Mouse (Mus musculus) hindbrain, embryonic 10.5 days (tissue): Measurements from ENCODE around the gene Tmem132a. TPM values are rescaled to one million over a fixed set of nuclear protein-coding genes. Genes with fewer than 3 reads are reported as not detected.

Experiments
- DNase-seq: peaks from one replicate; pipeline ENCODE4 v3.0.0-alpha.2; 2017; ENCODE audit warnings: low spot score
- H3K27ac ChIP-seq: fragments of 300-500 bp; sonication (generic); 2 replicates; pipeline ENCODE4 v1.5.1; 2016; ENCODE audit warnings: mild to moderate bottlenecking, moderate library complexity
- H3K27me3 ChIP-seq: fragments of 300-500 bp; sonication (generic); 2 replicates; pipeline ENCODE4 v1.6.1; 2016; ENCODE audit warnings: mild to moderate bottlenecking; ENCODE audit not compliant: poor library complexity, insufficient read depth, severe bottlenecking
- H3K36me3 ChIP-seq: fragments of 300-500 bp; sonication (generic); 2 replicates; pipeline ENCODE4 v1.6.1; 2016; ENCODE audit warnings: mild to moderate bottlenecking, moderate library complexity
- H3K4me1 ChIP-seq: fragments of 300-500 bp; sonication (generic); replicated peaks from 2 replicates; pipeline ENCODE4 v1.6.1; 2016; ENCODE audit warnings: mild to moderate bottlenecking
- H3K4me3 ChIP-seq: fragments of 300-500 bp; sonication (generic); 2 replicates; pipeline ENCODE4 v1.5.1; 2016; ENCODE audit warnings: mild to moderate bottlenecking, moderate library complexity
- H3K9me3 ChIP-seq: fragments of 300-500 bp; sonication (generic); 2 replicates; pipeline ENCODE4 v1.6.1; 2016; ENCODE audit warnings: mild to moderate bottlenecking, moderate library complexity
- WGBS: fragments of 180-500 bp; shearing (Covaris S2); methylation state at CpG from one replicate; pipeline ENCODE4 v1.1.7; 2016; 5-methylcytosine and 5-hydroxymethylcytosine counted together
- polyA plus RNA-seq: library from polyadenylated mRNA; unstranded; fragments of >200 nt; fragmentation: Nextera tagmentation; extraction: Ambion mirVana; gene quantifications from 2 replicates; pipeline ENCODE4 v1.2.1, GENCODE M21; 2016

The Tmem132a gene
- polyA plus RNA-seq, 1 experiment from 2014 or later = 135 TPM

- WGBS = 88% methylated on average over 6 of the region's 6 CpGs
- Histone ChIP-seq H3K36me3 (no peaks in the 10 kb centered on the region), H3K9me3 (no peaks in the 10 kb centered on the region), H3K27ac (no peak overlapping the region), H3K27me3 (no peaks in the 10 kb centered on the region; the same call in 1 of the 2 replicates), H3K4me1 (peaks cover 3% of the 10 kb centered on the region; the same call in 1 of the 2 replicates), H3K4me3 (no peak overlapping the region)
- no peak for DNase-seq
Measured at GRCm38 (mm10) chr19:10815871-10816270, 53.9 kb downstream of the Tmem132a start.

DNA sequence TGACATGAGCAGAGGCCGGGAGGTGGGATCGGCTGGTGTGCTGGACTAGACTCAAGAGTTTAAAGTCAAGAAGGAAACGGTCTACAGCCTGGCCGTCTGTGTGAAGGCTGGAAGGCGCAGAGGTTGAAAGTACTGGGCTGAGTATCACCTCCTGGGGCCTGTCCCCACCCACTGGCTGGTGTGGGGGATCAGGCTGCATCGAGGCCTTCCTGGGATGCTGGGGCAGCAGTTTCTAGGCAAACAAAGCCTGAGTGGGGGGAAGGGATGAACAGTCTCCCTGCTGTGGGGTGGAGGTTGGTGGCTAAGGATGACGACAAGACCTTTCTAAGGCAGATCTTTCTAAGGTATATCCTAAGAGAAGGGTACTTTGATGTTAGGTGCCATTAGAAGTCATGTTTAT, 55.8 kb downstream of the Tmem132a start:
- Histone ChIP-seq H3K4me3 (no peak overlapping the region), H3K27me3 (no peaks in the 10 kb centered on the region; the same call in 1 of the 2 replicates), H3K27ac (no peak overlapping the region), H3K36me3 (no peaks in the 10 kb centered on the region), H3K9me3 (no peaks in the 10 kb centered on the region), H3K4me1 (peaks cover 11% of the 10 kb centered on the region)
- 64% methylated on average over 7 of the region's 7 CpGs for WGBS
- no peak for DNase-seq

DNA sequence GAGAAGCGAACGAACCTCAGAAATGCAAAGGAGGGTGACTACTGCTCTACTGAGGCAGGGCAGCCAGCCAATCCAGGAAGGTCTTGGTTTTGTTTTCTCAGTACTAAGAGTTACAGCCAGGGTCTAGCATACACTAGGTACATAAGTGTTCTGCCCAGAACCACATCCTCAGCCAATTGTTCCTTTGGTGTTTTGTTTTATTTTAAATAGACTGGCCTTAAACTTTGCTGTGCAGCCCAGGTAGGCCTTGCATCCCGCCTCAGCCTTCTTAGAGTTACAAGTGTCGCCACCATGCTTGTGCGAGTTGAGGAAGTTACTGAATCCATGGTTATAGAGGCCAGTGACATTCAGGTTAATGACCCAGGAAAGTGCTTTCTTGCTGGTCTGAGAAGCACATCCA, 56.7 kb downstream of the Tmem132a start:
- 94% methylated on average over 5 of the region's 5 CpGs for WGBS

DNA sequence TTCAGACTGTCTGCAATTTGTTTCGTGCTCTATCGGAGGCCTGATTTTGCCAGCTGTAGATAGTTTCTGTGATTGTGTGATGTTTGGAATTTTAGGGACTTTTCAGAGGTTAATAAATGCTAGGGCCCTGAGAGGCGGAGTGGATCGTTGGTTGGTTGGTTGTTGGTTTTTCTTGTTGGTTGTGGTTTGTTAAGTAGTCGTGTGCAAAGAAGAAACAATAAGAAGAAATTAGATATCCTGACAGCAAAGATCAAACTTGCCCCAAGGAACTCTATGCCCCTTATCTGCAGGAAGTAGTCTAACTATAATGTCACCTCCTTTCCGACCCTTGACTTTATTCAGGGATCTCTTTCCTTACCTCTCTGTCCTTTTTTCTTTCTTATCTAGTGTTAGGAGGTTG, 58.3 kb downstream of the Tmem132a start:
- peaks cover 8% of the 10 kb centered on the region; the same call in 1 of the 2 replicates for H3K4me1 ChIP-seq
- no peak overlapping the region for H3K4me3 ChIP-seq
- no peaks in the 10 kb centered on the region for H3K36me3 ChIP-seq
- no peak overlapping the region for H3K27ac ChIP-seq
- H3K9me3 ChIP-seq = no peaks in the 10 kb centered on the region
- WGBS = 89% methylated on average over 6 of the region's 6 CpGs
- no peaks in the 10 kb centered on the region for H3K27me3 ChIP-seq
- no peak for DNase-seq

More for the DNA sequence above, 56.7 kb downstream of the Tmem132a start:
- Histone ChIP-seq H3K4me3 (no peak overlapping the region), H3K4me1 (peaks cover 8% of the 10 kb centered on the region; the same call in 1 of the 2 replicates), H3K27ac (no peak overlapping the region), H3K36me3 (no peaks in the 10 kb centered on the region), H3K9me3 (no peaks in the 10 kb centered on the region), H3K27me3 (no peaks in the 10 kb centered on the region)
- no peak for DNase-seq

GRCm38 (mm10) chr19:10810176-10810492, 59.6 kb downstream of the Tmem132a start:
- Histone ChIP-seq H3K36me3 (no peaks in the 10 kb centered on the region), H3K27ac (no peak overlapping the region), H3K4me3 (no peak overlapping the region), H3K4me1 (peaks cover 8% of the 10 kb centered on the region; the same call in 1 of the 2 replicates), H3K9me3 (no peaks in the 10 kb centered on the region), H3K27me3 (no peaks in the 10 kb centered on the region)
- no peak for DNase-seq
- WGBS = 52% methylated on average over 4 of the region's 4 CpGs

- DNase-seq = no peak
Measured at GRCm38 (mm10) chr19:10809428-10810175, 60.1 kb downstream of the Tmem132a start.

GRCm38 (mm10) chr19:10808524-10809233, 61.1 kb downstream of the Tmem132a start:
- peaks cover 8% of the 10 kb centered on the region; the same call in 1 of the 2 replicates for H3K4me1 ChIP-seq
- no peak overlapping the region for H3K27ac ChIP-seq
- no peaks in the 10 kb centered on the region for H3K36me3 ChIP-seq
- no peak overlapping the region for H3K4me3 ChIP-seq
- no peak for DNase-seq
- no peaks in the 10 kb centered on the region for H3K27me3 ChIP-seq
- WGBS = 89% methylated on average over 12 of the region's 12 CpGs
- no peaks in the 10 kb centered on the region for H3K9me3 ChIP-seq

More at GRCm38 (mm10) chr19:10809428-10810175, 60.1 kb downstream of the Tmem132a start:
- no peaks in the 10 kb centered on the region for H3K9me3 ChIP-seq
- H3K27ac ChIP-seq = no peak overlapping the region
- peaks cover 8% of the 10 kb centered on the region; the same call in 1 of the 2 replicates for H3K4me1 ChIP-seq
- H3K4me3 ChIP-seq = no peak overlapping the region
- no peaks in the 10 kb centered on the region for H3K27me3 ChIP-seq
- H3K36me3 ChIP-seq = no peaks in the 10 kb centered on the region
- WGBS = 77% methylated on average over 11 of the region's 11 CpGs

Other genes starting within 250 kb of the Tmem132a start
- gene Vwce, start 235.7 kb downstream of the Tmem132a start, polyA plus RNA-seq = 0.89 and 1.0 TPM in 2 replicates
- gene Pga5, start 191.9 kb downstream of the Tmem132a start, polyA plus RNA-seq = not detected in 2 replicates
- 36.7 and 40.7 TPM in 2 replicates for gene Vps37c, start 181.2 kb downstream of the Tmem132a start, polyA plus RNA-seq
- 0.14 and 0.18 TPM in 2 replicates for gene Cd5, start 130.9 kb downstream of the Tmem132a start, polyA plus RNA-seq
- not detected in 2 replicates for gene Cd6, start 39.9 kb downstream of the Tmem132a start, polyA plus RNA-seq
- gene Slc15a3, start 30.2 kb downstream of the Tmem132a start, polyA plus RNA-seq = 0.50 and 0.93 TPM in 2 replicates
- 50.8 and 57.3 TPM in 2 replicates for gene Tmem109, start 12.1 kb upstream of the Tmem132a start, polyA plus RNA-seq
- gene Prpf19, start 25.3 kb upstream of the Tmem132a start, polyA plus RNA-seq = 35.9 and 43.5 TPM in 2 replicates
- 0.08 TPM in 1 of 2 replicates, not detected in the other for gene Zp1, start 50.7 kb upstream of the Tmem132a start, polyA plus RNA-seq
- gene Ptgdr2, start 67.2 kb upstream of the Tmem132a start, polyA plus RNA-seq = not detected in 2 replicates
- 31.7 and 38.5 TPM in 2 replicates for gene Ccdc86, start 79.3 kb upstream of the Tmem132a start, polyA plus RNA-seq
- gene Ms4a10, start 104.7 kb upstream of the Tmem132a start, polyA plus RNA-seq = not detected in 2 replicates
- not detected in 2 replicates for gene Ms4a15, start 123.3 kb upstream of the Tmem132a start, polyA plus RNA-seq
- not detected in 2 replicates for gene Ms4a18, start 148.1 kb upstream of the Tmem132a start, polyA plus RNA-seq
- gene Ms4a8a, start 211.2 kb upstream of the Tmem132a start, polyA plus RNA-seq = not detected in 2 replicates